Mouse (Mus musculus) retina, postnatal 1 day (tissue): Measurements from ENCODE around the gene Trim2.

Experiments
- DNase-seq: peaks from one replicate; pipeline ENCODE4 v3.0.0-alpha.2; 2012

The Trim2 gene

DNA sequence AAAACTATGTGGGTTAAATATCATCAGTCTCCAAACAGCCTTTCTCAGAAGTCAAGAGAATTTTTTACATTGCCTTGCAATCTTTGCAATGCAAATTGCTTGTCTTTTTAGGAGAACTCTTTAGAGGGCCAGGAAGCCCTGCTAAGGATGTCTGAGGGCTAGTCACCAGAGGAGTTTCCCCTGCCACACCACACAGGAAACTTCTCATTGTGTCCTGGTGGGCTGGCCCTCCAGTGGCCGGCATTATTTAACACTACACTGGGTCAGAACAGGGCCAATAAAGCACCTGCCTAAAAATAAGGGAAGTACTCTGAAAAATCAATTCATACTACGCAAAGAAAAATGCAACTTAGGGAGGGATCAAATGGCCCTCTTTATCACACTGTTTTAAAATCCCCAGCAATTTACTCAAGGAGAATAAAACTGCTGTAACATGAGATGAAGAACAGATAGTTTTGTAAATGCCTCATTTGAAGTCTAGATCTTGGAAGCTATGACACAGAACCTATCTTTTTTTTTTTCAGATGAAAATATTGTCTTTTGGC, 87.4 kb downstream of the Trim2 start:
- DNase-seq: peak; percentile 18

DNA sequence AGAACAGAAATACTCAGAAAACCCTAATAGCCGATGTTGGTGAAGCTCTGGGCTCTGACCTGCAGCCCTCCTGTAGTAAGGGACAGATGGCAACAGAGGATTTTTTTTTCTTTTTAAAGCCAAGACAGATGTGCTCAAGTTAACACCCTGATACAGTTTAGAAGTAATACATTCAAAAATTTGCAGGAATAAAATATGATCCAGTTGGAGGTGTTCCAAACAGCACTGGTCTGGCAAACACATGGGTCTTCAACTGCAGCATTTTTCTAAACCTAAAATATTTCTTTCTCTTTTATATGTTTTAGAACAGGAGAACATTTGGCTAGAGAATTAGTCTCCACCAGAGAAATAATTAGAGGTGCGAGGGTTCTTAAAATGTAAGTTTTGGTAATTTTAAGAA, 88.2 kb downstream of the Trim2 start:
- no peak for DNase-seq

DNA sequence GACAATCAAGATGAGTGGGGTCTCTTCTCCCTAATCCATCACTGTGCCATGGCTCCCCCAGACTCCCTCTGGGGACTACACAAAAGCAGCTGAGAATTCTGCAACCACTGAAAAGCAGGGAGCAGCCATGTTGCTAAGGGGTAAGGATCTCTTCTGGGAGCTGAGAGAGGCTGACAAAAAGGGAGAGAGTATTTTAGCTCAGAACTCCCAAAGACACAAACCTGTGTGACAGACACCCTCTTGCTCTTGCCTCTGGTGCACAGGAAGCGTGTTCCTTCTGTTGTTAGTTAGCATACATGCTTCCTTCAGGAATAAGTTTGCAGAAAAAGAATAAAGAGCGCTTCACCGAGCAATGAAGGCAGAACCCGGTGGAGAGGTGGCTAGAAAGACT, 88.7 kb downstream of the Trim2 start:
- no peak for DNase-seq

DNA sequence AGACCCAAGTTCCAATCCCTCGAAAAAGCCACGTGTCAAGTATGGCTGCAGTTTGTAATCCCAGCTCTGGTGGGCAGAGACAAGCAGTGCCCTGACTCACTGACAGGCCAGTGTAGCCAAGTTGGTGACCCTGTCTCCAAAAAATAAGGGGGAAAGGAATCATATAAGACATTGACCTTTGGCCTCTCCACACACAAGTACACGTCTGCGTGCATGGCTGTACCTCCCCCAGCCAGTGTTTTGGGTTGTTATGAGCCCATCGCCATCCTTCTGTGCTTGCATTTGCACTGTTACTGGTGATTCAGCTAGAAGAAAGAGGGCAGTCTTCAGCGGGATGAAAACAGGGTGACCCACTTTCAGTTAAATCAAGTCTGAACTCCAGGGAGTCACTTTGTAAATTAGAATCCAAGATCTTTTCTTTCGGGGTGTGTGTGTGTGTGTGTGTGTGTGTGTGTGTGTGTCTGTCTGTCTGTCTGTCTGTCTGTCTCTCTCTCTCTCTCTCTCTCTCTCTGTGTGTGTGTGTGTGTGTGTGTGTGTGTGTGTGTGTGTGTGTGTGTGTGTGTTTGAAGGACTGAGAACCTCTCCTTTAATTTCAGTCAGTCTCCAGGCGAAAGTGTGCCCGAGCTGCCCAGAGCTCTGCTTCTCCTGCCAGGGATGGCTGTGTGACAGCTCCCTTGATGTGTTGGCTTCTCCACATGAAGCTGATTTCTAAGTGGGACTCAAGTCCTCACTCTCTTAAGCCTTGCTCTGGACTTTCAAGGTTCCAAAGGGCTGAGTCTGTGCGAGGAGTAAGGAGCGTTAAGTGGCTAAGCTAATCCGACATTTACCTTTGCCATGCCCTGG, 89.3 kb downstream of the Trim2 start:
- peak; percentile 64 for DNase-seq

DNA sequence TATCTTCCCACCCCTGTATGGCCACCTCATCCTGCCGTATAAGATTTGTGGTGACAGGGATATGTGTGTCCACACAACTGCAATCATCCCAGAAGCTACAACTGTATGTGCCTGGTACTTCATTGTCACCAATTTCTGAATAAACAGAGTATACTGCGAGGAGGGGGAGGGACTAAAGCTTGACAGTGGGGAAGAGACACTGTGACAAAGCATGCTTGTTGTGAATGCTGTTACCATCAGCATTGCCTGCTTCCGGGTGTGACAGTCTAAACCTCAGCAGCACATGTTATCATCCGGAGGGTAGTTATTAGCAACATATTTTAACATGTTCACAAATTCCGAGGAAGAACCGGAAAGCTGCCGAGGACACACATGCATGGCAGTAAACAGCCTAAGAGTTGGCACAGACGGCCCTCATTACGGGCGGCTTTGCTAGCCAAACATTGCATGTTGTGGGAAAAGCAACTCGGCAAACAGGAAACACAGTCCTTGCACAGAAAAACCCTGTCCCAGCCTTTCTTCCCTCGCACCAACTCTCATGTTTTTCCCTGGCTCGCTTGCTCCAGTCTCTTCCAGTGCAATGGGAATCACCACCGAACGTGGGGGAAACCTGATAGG, 90.8 kb downstream of the Trim2 start:
- peak; percentile 41 for DNase-seq

DNA sequence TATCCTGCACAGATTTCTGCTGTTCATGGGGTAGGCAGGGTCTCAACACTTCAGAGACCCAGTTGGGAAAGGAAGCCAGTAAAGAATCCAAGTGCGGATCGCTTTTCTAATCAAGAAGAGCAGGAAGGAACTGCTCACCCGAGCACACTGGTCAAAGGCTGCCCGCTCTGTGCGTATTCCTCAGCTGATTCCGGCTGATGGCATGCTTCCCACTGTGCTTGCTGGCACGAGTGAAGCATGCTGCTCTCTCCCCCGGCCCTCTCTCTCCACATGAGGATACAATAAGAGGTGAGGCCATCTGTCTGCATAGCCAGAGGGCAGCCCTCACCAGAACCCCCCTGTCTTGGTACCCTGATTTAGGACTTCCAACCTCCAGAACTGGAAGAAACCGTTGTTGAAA, 91.4 kb downstream of the Trim2 start:
- DNase-seq: peak; percentile 71

DNA sequence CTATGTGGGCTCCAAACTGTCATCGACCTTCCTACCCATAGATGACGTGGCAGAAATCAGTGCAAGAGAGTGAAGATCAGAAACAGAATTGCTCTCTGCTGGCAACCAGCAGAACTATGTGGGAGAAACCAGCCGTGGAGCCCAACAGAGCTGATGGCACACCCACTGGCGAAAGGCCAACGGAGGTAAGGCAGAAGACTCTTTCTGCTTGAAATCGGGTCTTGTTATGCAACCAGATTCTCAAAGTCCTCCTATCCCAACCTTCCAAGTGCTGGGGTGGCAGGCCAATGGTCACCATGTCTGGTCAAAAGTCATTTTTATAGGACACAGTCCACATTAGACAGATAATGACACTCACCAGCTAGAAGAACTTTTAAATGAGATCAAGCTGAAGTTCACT, 92.2 kb downstream of the Trim2 start:
- DNase-seq: peak; percentile 31

DNA sequence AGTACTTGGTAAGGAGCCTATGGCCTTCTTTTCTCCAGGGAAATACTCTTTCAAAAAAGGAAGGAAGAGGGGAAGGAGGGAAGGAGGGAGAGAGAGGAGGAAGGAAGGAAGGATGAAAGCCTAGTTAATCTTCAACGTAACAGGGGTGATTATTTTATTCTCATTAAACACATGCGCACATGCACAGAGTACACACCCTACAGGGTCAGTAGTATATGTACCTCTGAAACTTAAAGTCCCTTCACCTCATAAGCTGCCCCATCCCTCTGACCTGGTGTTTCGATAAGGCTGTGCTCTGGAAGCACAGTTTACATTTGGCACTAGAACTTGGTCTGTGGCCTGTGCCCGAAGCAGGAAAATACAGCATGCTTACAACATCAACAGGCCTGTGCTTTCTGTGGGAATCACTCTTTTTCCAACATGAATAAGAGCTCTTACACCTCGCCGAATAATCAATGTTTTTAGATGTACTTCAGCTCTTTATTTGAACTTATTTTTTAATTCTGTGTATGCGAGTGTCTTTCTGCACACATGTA, 95.3 kb downstream of the Trim2 start:
- DNase-seq: no peak

DNA sequence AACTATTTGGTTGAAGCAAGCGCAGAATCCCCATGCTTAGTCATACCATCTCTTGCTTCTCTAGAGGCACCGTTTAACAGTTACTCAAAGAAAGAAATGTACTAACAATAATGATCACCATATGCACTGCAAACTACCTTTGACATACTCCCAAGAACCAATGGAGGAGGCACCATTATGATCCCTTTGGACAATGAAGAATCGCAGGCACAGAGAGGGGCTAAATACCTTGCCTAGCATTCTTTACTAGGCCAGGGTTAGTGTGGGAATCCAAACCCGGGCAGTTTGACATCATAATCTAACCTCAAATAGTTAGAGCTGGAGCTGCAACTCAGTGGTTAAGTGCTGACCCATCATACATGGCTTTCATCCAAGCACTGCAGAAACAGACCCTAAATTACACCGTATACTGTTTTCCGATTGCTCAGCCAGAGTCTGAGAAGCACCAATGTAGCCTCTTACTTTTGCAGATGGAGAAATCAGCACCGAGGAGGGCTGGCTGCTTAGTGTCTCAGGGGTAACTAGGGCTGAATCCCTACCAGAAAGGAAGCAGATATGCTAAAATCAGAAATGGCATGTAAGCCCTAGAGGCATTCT, 97.7 kb downstream of the Trim2 start:
- no peak for DNase-seq

DNA sequence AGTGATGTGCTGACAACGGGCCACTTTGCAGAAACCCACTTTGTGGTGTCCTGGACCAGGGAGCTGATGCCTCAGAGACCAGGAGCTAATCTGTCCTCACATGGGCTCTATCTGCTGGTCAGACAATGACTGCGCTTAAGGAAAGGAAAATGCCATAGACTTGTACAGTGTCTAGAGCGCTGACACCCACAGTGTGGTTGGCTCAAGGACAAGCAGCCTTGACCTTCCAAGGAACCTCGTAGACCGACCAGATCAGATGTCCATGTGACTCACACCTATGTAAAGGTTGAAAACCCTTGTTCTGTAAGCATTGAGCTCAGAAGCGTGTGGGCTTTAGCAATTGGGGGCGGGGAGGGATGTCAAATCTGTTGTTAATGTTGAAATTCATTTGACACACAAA, 98.2 kb downstream of the Trim2 start:
- no peak for DNase-seq

DNA sequence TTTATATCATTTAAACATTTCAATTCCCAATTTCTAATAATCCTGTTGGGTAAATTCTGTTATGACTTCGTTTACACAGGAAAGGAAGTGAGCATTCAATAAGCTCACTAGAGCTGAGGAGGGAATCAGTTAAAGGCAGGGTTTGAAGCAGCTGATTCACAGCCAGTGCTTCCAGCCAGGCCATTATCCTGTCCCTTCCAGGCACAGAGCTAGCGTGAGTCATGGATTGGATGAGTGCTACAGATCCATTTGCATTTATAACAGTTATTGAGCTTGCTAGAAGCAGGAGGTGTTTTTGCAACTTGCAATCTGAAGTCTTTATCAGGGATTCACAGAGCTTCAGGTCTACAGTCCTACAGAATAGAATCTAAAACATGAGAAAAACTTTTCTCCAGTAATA, 99.3 kb downstream of the Trim2 start:
- DNase-seq: no peak

DNA sequence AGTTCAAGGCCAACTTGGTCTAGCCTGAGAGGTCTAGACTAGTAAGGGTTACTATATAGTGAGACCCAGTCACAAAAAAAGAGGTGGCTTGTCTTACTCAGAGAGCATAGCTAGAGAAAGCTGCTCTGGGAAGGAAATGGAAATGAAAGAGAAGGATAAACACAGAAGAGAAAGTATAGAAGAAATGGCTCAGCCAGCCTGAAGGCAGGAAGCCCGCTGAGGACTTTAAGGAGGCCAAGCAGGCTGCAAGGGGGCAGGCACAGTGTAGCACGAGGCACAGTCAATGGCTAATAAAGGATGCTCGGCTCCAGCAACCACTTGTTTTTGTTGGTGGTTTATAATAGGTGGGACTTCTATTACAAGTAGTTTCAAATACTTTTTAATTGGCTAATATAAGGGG, 100.6 kb downstream of the Trim2 start:
- no peak for DNase-seq

DNA sequence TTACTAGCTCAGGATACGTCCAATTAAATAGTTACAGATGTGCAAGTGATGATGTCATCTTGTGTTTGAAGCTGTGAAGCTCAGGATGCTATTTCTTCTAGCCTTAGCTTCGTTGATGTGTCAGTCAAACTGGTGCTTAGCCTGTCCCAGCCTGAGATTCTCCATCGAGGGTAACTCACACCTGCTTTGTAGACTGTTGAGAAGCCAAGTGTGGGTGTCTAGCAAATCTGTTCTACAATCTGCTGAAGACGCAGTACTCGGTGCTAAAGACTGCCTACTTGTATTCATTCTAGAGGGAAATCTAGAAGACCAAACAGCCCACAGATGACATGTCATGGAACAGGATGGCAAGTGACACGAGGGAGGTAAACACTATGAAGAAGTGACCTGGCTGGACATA, 101.0 kb downstream of the Trim2 start:
- no peak for DNase-seq

DNA sequence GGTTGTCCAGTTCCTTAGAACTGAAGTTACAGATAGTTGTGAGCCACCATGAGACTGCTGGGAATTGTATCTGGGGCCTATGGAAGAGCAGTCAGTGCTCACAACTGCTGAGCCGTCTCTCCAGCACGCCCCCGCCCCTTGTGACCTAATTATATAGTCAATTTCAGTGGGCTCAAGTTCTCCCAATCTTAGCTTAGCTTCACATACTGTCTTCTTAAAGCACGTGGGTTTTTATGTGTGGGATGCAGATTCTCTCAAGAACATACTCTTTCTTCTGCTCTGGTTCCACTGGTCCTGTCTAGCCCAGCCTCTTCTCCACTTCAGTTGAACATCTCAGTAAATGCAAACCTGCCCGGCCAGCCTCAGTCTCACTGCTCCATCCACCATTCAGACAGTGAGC, 102.0 kb downstream of the Trim2 start:
- DNase-seq: no peak

DNA sequence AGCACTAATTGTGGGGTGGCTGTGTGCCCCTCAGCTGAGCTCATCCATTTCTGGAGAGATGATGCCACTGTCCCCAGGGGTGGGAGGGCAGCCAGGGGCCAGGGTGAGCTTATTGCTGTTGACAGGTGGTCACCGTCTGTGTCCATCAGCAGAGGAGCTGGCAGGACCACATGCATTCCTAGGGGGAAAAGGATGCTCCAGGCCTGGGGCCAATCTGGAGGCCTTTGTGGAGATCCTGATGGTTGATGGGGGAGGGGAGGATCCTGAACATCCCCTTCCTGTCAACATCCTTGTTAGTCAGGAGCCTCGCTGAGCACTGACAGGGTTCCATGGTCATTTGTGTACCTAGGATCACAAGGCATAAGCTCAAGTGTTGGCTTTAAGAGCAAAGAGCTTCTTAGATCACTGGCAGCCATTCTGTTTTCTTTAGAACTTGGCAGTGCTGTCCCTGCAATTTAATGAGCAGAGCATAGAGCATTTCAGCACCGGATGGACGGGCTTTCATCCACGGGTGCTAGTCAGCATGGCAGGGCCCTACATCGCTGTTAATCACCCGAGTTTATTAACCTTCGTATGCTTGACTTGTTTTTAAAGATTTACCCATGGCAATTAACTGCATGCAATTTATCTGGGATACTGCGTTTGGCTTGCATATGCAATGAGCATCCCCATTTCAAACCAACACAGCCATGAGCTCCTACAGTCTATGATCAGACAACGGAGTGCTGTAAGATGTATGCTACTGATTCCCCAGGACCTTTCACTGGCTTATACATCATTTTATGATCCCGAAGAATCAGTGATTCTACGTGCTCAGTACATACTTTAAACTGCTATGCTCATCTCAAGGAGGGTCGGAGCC, 105.9 kb downstream of the Trim2 start:
- DNase-seq: peak; percentile 93

DNA sequence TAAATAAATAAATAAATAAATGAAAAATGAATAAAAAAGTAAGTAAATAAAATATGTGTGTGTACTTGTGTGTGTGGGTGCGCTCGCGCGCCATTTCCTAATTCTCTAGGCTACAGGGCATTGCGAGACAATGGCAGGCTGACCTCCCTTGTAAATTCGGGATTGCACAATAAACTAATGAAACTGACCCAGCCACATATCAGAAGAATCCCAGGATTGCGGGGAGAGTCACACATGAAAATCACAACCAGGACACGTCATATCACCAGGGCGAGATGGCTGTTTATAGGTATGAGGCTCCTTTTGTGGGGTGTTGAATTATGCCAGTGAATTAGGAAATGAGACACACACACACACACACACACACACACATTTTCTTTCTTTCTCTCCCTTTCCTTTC, 107.2 kb downstream of the Trim2 start:
- DNase-seq: no peak

DNA sequence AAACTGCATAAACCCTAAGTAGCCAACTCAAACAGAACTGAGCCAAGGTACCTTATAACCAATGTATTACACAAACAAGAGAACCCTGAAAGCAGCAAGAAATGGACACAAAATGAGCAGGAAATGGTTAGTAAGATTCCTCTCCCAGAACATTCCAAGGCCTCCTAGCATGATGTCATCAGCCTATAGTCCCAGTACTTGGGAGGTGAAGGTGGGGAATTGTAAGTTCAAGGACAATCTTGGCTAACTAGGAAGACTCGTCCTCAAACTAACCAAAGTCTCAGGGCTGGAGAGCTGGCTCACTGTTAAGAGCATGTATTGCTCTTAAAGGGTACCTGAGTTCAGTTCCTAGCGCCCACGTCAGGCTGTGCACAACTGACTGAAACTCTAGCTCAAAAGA, 108.4 kb downstream of the Trim2 start:
- DNase-seq: no peak

DNA sequence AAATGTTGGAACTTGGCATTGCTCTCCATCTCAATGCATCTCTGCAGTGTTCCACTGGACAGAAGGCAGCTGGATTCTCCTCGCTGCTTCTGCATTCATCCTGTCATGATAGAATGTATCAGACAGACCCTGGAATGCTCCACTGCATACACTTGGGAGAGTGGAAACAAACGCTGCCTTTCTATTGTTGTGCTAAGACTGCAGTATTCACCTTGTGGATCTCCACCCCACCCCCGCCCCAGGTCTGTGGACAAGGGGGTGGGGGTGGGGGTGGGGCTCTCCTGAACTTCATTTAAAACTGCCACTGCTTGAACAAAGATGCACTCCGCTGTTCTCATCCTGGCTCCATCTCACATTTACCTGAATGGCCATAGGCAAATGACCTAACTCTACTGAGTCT, 112.8 kb downstream of the Trim2 start:
- DNase-seq: no peak

DNA sequence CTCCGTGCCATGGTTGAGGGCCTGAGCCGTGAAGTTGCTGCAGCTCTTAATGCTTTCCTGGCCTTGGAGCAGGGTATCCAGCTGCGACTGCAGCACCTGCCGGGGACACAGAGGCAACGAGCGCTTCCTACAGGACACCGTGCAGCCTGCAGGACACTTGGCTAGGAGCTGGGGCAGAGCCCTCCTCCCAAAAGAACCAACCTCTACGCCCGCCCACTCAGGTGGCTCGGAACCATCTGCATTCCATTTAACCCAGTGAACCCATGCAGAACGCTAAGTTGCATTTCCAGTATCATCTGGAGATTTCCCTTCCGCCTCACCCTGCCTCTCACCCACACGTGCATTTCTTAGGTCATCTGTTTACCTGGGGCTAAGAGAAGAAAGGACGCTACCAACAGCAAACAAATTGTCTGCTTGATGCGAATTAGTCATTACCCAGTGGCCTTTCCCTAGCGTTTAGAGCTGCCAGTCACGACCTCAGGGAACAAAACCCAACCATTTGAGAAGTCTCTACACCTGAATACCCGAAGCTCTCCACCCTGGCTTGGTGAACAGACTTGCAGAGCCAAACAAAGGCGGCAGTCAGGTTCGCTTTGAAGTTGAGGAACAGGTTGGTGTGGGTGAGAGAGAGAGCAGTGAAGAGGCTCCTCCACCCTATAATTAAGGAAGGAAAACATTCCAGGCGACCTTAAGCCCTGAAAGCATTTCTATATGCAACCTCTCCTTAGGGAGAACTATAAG, 115.4 kb downstream of the Trim2 start:
- DNase-seq: no peak

DNA sequence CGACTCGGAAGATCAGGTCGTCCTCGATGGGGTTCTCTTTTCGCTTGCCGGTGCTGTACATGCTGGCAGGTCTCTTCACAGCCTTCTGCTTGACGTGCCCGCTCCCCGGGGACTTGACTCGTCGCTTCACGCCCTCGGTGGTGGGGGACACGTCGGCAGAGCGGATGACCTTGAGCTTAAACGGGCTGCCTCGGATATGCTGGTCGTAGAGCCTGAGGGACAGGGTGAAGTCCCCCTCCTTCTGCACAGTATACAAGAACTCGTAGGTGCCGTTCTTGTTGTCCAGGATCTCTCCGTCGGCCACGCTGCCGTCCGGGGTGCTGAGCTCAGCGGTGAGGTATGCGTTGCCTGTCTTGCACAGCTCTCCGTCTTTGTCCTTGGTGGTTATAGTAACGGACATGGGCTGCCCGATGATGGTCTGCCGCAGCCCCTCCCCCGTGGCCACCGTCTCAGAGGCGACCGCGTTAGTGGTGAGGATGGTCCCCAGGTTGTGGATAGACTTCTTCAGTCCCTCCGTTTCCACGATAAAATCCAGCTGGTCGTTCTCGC, 116.1 kb downstream of the Trim2 start:
- DNase-seq: no peak

DNA sequence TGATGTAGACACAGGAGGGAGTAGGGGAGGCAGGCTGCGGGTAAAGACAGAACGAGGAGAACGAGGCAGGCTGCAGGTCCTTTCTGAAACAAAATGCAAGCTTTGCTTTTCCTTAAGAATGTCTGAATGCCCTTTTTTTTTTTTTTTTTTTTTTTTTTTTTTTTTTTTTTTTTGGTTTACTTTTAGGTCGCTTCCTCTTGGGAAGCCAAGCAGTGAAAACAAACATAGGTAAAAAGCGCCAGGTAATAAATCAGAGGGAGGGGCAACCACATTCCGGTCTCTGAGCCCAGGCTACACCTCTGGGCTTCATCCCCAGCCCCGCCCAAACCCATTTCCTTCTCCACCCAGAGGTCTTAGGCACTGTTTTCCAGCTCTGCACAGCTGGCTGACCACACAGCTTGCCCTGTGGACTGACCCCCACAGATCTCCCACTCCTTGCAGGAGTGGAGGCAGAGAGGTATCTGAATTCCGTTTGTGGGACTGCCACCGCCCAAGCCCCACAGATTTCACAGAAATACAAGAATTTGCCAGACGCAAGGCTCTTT, 117.0 kb downstream of the Trim2 start:
- no peak for DNase-seq
